Mouse (Mus musculus): ENCODE measurements around the gene Olfr12. TPM values are rescaled to one million over a fixed set of nuclear protein-coding genes. Genes with fewer than 3 reads are reported as not detected.

The Olfr12 gene
- polyA plus RNA-seq, 1 experiment from 2014 or later: not detected

GRCm38 (mm10) chr1:92636015-92636414 lies 18.4 kb downstream of the Olfr12 start:
- Histone ChIP-seq H3K9me3 (ENCODE audit: control insufficient read depth, low read length) (no peaks in the 10 kb centered on the region), H3K4me1 (replicated peaks; ENCODE audit: control insufficient read depth, insufficient read depth) (peaks cover 3% of the 10 kb centered on the region; the same call in 1 of the 2 replicates), H3K27me3 (ENCODE audit: control insufficient read depth, insufficient read depth, low read length) (no peaks in the 10 kb centered on the region), H3K4me2 (replicated peaks; ENCODE audit: low read depth) (no peak overlapping the region), H3K27ac (replicated peaks) (no peak overlapping the region), H3K4me3 (ENCODE audit: low read depth, low read length) (no peak overlapping the region), H3K9ac (ENCODE audit: low read length) (no peak overlapping the region), H3K36me3 (ENCODE audit: control insufficient read depth, insufficient read depth, low read length) (peaks cover 11% of the 10 kb centered on the region)
- DNase-seq (ENCODE audit: low spot score) (no peak), ATAC-seq (ENCODE audit: low FRiP score, low TSS enrichment) (no peak)
- WGBS: 81% methylated on average over 8 of the region's 8 CpGs
- TF ChIP-seq EP300 (optimal IDR thresholded peaks at IDR 0.05): no peak
- TF ChIP-seq CTCF (IDR thresholded peaks at IDR 0.05; ENCODE audit: low read depth): no peak

- WGBS: 91% methylated on average over 11 of the region's 11 CpGs
- no peak for DNase-seq (ENCODE audit: low spot score)
- no peak overlapping the region for H3K4me2 ChIP-seq (replicated peaks; ENCODE audit: low read depth)
- no peaks in the 10 kb centered on the region for H3K9me3 ChIP-seq (ENCODE audit: control insufficient read depth, low read length)
- peaks cover 11% of the 10 kb centered on the region for H3K36me3 ChIP-seq (ENCODE audit: control insufficient read depth, insufficient read depth, low read length)
- no peak for TF ChIP-seq EP300 (optimal IDR thresholded peaks at IDR 0.05)
- H3K27me3 ChIP-seq (ENCODE audit: control insufficient read depth, insufficient read depth, low read length): no peaks in the 10 kb centered on the region
- H3K9ac ChIP-seq (ENCODE audit: low read length): no peak overlapping the region
- no peak overlapping the region for H3K4me3 ChIP-seq (ENCODE audit: low read depth, low read length)
- no peak overlapping the region for H3K27ac ChIP-seq (replicated peaks)
- ATAC-seq (ENCODE audit: low FRiP score, low TSS enrichment): no peak
- H3K4me1 ChIP-seq (replicated peaks; ENCODE audit: control insufficient read depth, insufficient read depth): peaks cover 3% of the 10 kb centered on the region; the same call in 1 of the 2 replicates
These were observed 19.1 kb downstream of the Olfr12 start for GRCm38 (mm10) chr1:92636676-92637075.

GRCm38 (mm10) chr1:92637501-92638172 lies 20.0 kb downstream of the Olfr12 start:
- Histone ChIP-seq H3K4me1 (replicated peaks; ENCODE audit: control insufficient read depth, insufficient read depth) (peaks cover 3% of the 10 kb centered on the region; the same call in 1 of the 2 replicates), H3K4me2 (replicated peaks; ENCODE audit: low read depth) (no peak overlapping the region), H3K4me3 (ENCODE audit: low read depth, low read length) (no peak overlapping the region), H3K27ac (replicated peaks) (no peak overlapping the region), H3K9ac (ENCODE audit: low read length) (no peak overlapping the region), H3K9me3 (ENCODE audit: control insufficient read depth, low read length) (no peaks in the 10 kb centered on the region), H3K27me3 (ENCODE audit: control insufficient read depth, insufficient read depth, low read length) (no peaks in the 10 kb centered on the region), H3K36me3 (ENCODE audit: control insufficient read depth, insufficient read depth, low read length) (peaks cover 11% of the 10 kb centered on the region)
- TF ChIP-seq CTCF (IDR thresholded peaks at IDR 0.05; ENCODE audit: low read depth) (no peak), EP300 (optimal IDR thresholded peaks at IDR 0.05) (no peak)
- WGBS: 89% methylated on average over 15 of the region's 15 CpGs
- no peak for ATAC-seq (ENCODE audit: low FRiP score, low TSS enrichment)
- no peak for DNase-seq (ENCODE audit: low spot score)

- TF ChIP-seq CTCF (IDR thresholded peaks at IDR 0.05; ENCODE audit: low read depth) (no peak), EP300 (optimal IDR thresholded peaks at IDR 0.05) (no peak)
- no peak for DNase-seq (ENCODE audit: low spot score)
These were observed 20.6 kb downstream of the Olfr12 start for GRCm38 (mm10) chr1:92638181-92638580.

GRCm38 (mm10) chr1:92638736-92639135 lies 21.1 kb downstream of the Olfr12 start:
- ATAC-seq (ENCODE audit: low FRiP score, low TSS enrichment) (no peak), DNase-seq (ENCODE audit: low spot score) (no peak)
- Histone ChIP-seq H3K27ac (replicated peaks) (no peak overlapping the region), H3K36me3 (ENCODE audit: control insufficient read depth, insufficient read depth, low read length) (peaks cover 11% of the 10 kb centered on the region), H3K27me3 (ENCODE audit: control insufficient read depth, insufficient read depth, low read length) (no peaks in the 10 kb centered on the region), H3K9ac (ENCODE audit: low read length) (no peak overlapping the region), H3K4me2 (replicated peaks; ENCODE audit: low read depth) (no peak overlapping the region), H3K9me3 (ENCODE audit: control insufficient read depth, low read length) (no peaks in the 10 kb centered on the region), H3K4me1 (replicated peaks; ENCODE audit: control insufficient read depth, insufficient read depth) (peaks cover 3% of the 10 kb centered on the region; the same call in 1 of the 2 replicates), H3K4me3 (ENCODE audit: low read depth, low read length) (no peak overlapping the region)
- TF ChIP-seq EP300 (optimal IDR thresholded peaks at IDR 0.05) (no peak), CTCF (IDR thresholded peaks at IDR 0.05; ENCODE audit: low read depth) (no peak)
- 93% methylated on average over 4 of the region's 4 CpGs for WGBS

More at GRCm38 (mm10) chr1:92638181-92638580, 20.6 kb downstream of the Olfr12 start:
- no peak overlapping the region for H3K4me3 ChIP-seq (ENCODE audit: low read depth, low read length)
- no peaks in the 10 kb centered on the region for H3K27me3 ChIP-seq (ENCODE audit: control insufficient read depth, insufficient read depth, low read length)
- H3K36me3 ChIP-seq (ENCODE audit: control insufficient read depth, insufficient read depth, low read length): peaks cover 11% of the 10 kb centered on the region
- peaks cover 3% of the 10 kb centered on the region; the same call in 1 of the 2 replicates for H3K4me1 ChIP-seq (replicated peaks; ENCODE audit: control insufficient read depth, insufficient read depth)
- no peak overlapping the region for H3K27ac ChIP-seq (replicated peaks)
- ATAC-seq (ENCODE audit: low FRiP score, low TSS enrichment): no peak
- no peaks in the 10 kb centered on the region for H3K9me3 ChIP-seq (ENCODE audit: control insufficient read depth, low read length)
- no peak overlapping the region for H3K4me2 ChIP-seq (replicated peaks; ENCODE audit: low read depth)
- H3K9ac ChIP-seq (ENCODE audit: low read length): no peak overlapping the region
- WGBS: 79% methylated on average over 3 of the region's 3 CpGs

- Histone ChIP-seq H3K4me2 (replicated peaks; ENCODE audit: low read depth) (peak overlapping the region; percentile 96; the same call in 1 of the 2 replicates), H3K9ac (ENCODE audit: low read length) (0 out of 2 replicates have a peak overlapping the region, but pooled peaks have one; percentile 2), H3K27ac (replicated peaks) (no peak overlapping the region), H3K4me1 (replicated peaks; ENCODE audit: control insufficient read depth, insufficient read depth) (peaks cover 3% of the 10 kb centered on the region; the same call in 1 of the 2 replicates), H3K27me3 (ENCODE audit: control insufficient read depth, insufficient read depth, low read length) (no peaks in the 10 kb centered on the region), H3K4me3 (ENCODE audit: low read depth, low read length) (no peak overlapping the region), H3K36me3 (ENCODE audit: control insufficient read depth, insufficient read depth, low read length) (peaks cover 11% of the 10 kb centered on the region), H3K9me3 (ENCODE audit: control insufficient read depth, low read length) (no peaks in the 10 kb centered on the region)
- 80% methylated on average over 6 of the region's 6 CpGs for WGBS
- ATAC-seq (ENCODE audit: low FRiP score, low TSS enrichment): no peak
- DNase-seq (ENCODE audit: low spot score): no peak
- no peak for TF ChIP-seq CTCF (IDR thresholded peaks at IDR 0.05; ENCODE audit: low read depth)
- no peak for TF ChIP-seq EP300 (optimal IDR thresholded peaks at IDR 0.05)
These were observed 22.8 kb downstream of the Olfr12 start for GRCm38 (mm10) chr1:92640393-92640792.

Data from stomach, postnatal 0 days (tissue).